Mouse (Mus musculus): Measurements from ENCODE around the gene Mettl26. TPM values are rescaled to one million over a fixed set of nuclear protein-coding genes. Genes with fewer than 3 reads are reported as not detected.

The Mettl26 gene
- total RNA-seq (2021) = 116 and 144 TPM in 2 replicates
- long read RNA-seq, transcript Mettl26-201 (6 exons, 1,243 nt) = major isoform, 152 of 216 reads
- long read RNA-seq, transcript Mettl26-204 (5 exons, 1,026 nt) = minor isoform, 49 of 216 reads
- long read RNA-seq, partial matches to known transcripts = 10 of 216 reads
- long read RNA-seq, other reads (novel, unspliced or antisense) = 3 of 216 reads

GRCm38 (mm10) chr17:25874721-25875170 is at the start of gene Mettl26:
Gene Mettl26 (plus strand): TSS chr17:25875074.
- DNase-seq = peak; percentile 89

GRCm38 (mm10) chr17:25825311-25825710 is 49.6 kb upstream of the Mettl26 start:
- no peak for DNase-seq

- DNase-seq = no peak
Observed at GRCm38 (mm10) chr17:25825984-25826570, 48.8 kb upstream of the Mettl26 start.

GRCm38 (mm10) chr17:25827011-25827410 is 47.9 kb upstream of the Mettl26 start:
- DNase-seq = no peak

- no peak for DNase-seq
Observed at GRCm38 (mm10) chr17:25827546-25828222, 47.2 kb upstream of the Mettl26 start.

- DNase-seq = no peak
Observed at GRCm38 (mm10) chr17:25828223-25828594, 46.7 kb upstream of the Mettl26 start.

- peak; percentile 79 for DNase-seq
Observed at GRCm38 (mm10) chr17:25828712-25829557, 45.9 kb upstream of the Mettl26 start, which contains the start of gene Jmjd8. Gene Jmjd8 (plus strand): TSS chr17:25828867.

GRCm38 (mm10) chr17:25829558-25830017 is 45.3 kb upstream of the Mettl26 start:
- DNase-seq = no peak

- no peak for DNase-seq
Observed at GRCm38 (mm10) chr17:25830200-25830753, 44.6 kb upstream of the Mettl26 start.

- no peak for DNase-seq
Observed at GRCm38 (mm10) chr17:25830806-25831431, 44.0 kb upstream of the Mettl26 start.

- DNase-seq = peak; percentile 58
Observed at GRCm38 (mm10) chr17:25831451-25832281, 43.2 kb upstream of the Mettl26 start.

- peak; percentile 99 for DNase-seq
Observed at GRCm38 (mm10) chr17:25832436-25833290, 42.2 kb upstream of the Mettl26 start.

GRCm38 (mm10) chr17:25833291-25833663 is 41.6 kb upstream of the Mettl26 start, which contains the start of gene Stub1:
Gene Stub1 (minus strand): TSS chr17:25833404.
- DNase-seq = peak; percentile 90

GRCm38 (mm10) chr17:25833961-25834594 is 40.8 kb upstream of the Mettl26 start:
- DNase-seq = no peak

- no peak for DNase-seq
Observed at GRCm38 (mm10) chr17:25834595-25835222, 40.2 kb upstream of the Mettl26 start.

GRCm38 (mm10) chr17:25835301-25835700 is 39.6 kb upstream of the Mettl26 start:
- no peak for DNase-seq

GRCm38 (mm10) chr17:25835816-25836215 is 39.1 kb upstream of the Mettl26 start:
- no peak for DNase-seq

- DNase-seq = no peak
Observed at GRCm38 (mm10) chr17:25836397-25837075, 38.3 kb upstream of the Mettl26 start.
